14 mouse cellular contexts compared by ENCODE assay signal in the genomic region with DNA sequence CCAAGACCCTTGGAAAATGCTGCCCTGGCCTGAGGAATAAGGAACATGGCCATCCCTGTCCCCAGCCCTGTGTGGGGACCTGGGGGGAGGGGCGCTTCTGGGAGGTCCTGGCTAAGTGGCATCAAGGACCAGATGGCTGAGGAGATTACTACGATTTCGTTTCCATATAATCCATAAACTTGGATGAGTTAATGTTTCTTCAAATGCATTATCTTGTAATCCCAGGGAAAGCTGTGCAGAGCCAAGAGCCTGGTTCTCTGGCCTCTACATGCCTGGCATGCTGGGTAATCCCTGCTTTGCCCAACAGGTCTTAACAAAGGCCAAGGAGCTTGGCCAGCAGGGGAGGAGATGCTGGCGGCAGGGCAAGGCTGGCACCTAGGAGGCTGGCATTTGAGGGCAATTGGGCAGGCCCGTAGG. TPM values are rescaled to one million over a fixed set of nuclear protein-coding genes. Genes with fewer than 3 reads are reported as not detected.
DNase-seq lines count a peak whose midpoint lies in the region; ATAC-seq and TF ChIP-seq lines count a peak whose summit lies in the region.
"Had no signal": no experiment of that assay in that cellular context is flagged by ENCODE, and none has a peak within 500 bp of the region (broad histone marks: within the 10 kb centered on the region; RNA-seq: fewer than 3 reads in every experiment).

No protein-coding gene starts in this region.

- H3K4me1 ChIP-seq in embryonic facial prominence, embryonic 10.5 days: no peaks in the 10 kb centered on the region
- no peaks in the 10 kb centered on the region for H3K4me1 ChIP-seq in intestine, postnatal 0 days (replicated peaks; ENCODE audit: control insufficient read depth, insufficient read depth, low read length)
- H3K4me1 ChIP-seq: embryonic facial prominence, embryonic 15.5 days; heart, embryonic 10.5 days had no signal

- no peak overlapping the region for H3K9ac ChIP-seq in intestine, postnatal 0 days (ENCODE audit: low read depth, low read length)
- H3K9ac ChIP-seq: embryonic facial prominence, embryonic 15.5 days; lung, embryonic 14.5 days had no signal

- intact Hi-C loops in heart, postnatal 10 days (cut with DNase I): loop anchor here (5.0 kb wide), 1 partner anchor 168 kb away; no protein-coding TSS in a partner anchor

- no peaks in the 10 kb centered on the region for H3K36me3 ChIP-seq in embryonic facial prominence, embryonic 10.5 days (replicated peaks)
- H3K36me3 ChIP-seq in intestine, postnatal 0 days (ENCODE audit: control insufficient read depth, insufficient read depth): no peaks in the 10 kb centered on the region
- H3K36me3 ChIP-seq: embryonic facial prominence, embryonic 15.5 days; heart, embryonic 10.5 days had no signal

- H3K9me3 ChIP-seq in embryonic facial prominence, embryonic 10.5 days: no peaks in the 10 kb centered on the region
- no peaks in the 10 kb centered on the region for H3K9me3 ChIP-seq in intestine, postnatal 0 days (ENCODE audit: control insufficient read depth)
- H3K9me3 ChIP-seq: embryonic facial prominence, embryonic 15.5 days; heart, embryonic 10.5 days had no signal

- 78% methylated on average over 5 of the region's 5 CpGs for WGBS in embryonic facial prominence, embryonic 10.5 days
- WGBS in intestine, postnatal 0 days: 72% methylated on average over 5 of the region's 5 CpGs

- peaks cover 22% of the 10 kb centered on the region; the same call in 1 of the 2 replicates for H3K27me3 ChIP-seq in embryonic facial prominence, embryonic 10.5 days (replicated peaks; ENCODE audit: low read depth, poor library complexity, severe bottlenecking)
- H3K27me3 ChIP-seq in intestine, postnatal 0 days (replicated peaks; ENCODE audit: control insufficient read depth, insufficient read depth, low read length): 0 out of 2 replicates have a peak, but pooled peaks cover 4% of the 10 kb centered on the region
- H3K27me3 ChIP-seq: embryonic facial prominence, embryonic 15.5 days had no signal

- TF ChIP-seq CTCF in intestine, postnatal 0 days (IDR thresholded peaks at IDR 0.05; ENCODE audit: low read depth): no peak

- H3K27ac ChIP-seq in embryonic facial prominence, embryonic 10.5 days (replicated peaks): no peak overlapping the region
- H3K27ac ChIP-seq in intestine, postnatal 0 days (ENCODE audit: low read depth, low read length): no peak overlapping the region
- H3K27ac ChIP-seq: embryonic facial prominence, embryonic 15.5 days; heart, embryonic 10.5 days had no signal

- peak; percentile 45 for DNase-seq in heart, adult 11 months
- no peak for DNase-seq in heart, postnatal 10 days
- DNase-seq in thymus, postnatal 4 days: peak; percentile 36
- no peak for DNase-seq in thymus, postnatal 0 days (ENCODE audit: low spot score)
- peak; percentile 56 to 73 for DNase-seq in cerebellum, postnatal 25 days
- no peak for DNase-seq in embryonic facial prominence, embryonic 10.5 days (ENCODE audit: low spot score)
- DNase-seq: lung, embryonic 14.5 days; thymus, adult 2 months had no signal

- no peak for ATAC-seq in intestine, postnatal 0 days
- no peak for ATAC-seq in megakaryocyte, adult 5-6 weeks (ENCODE audit: poor library complexity, severe bottlenecking)
- ATAC-seq: intestine, embryonic 16.5 days had no signal

- no peak overlapping the region for H3K4me2 ChIP-seq in intestine, postnatal 0 days (replicated peaks; ENCODE audit: low read depth)
- H3K4me2 ChIP-seq: embryonic facial prominence, embryonic 15.5 days; lung, embryonic 14.5 days had no signal

- no peak overlapping the region for H3K4me3 ChIP-seq in embryonic facial prominence, embryonic 10.5 days
- no peak overlapping the region for H3K4me3 ChIP-seq in intestine, postnatal 0 days (ENCODE audit: low read depth, low read length)
- H3K4me3 ChIP-seq: embryonic facial prominence, embryonic 15.5 days; heart, embryonic 10.5 days had no signal

RNA-seq across cellular contexts. Expression of a gene that starts 17.7 kb away (rescaled TPM):
- total RNA-seq in heart, postnatal 10 days (2021): 10 to 100 TPM; 45.1 to 49.4 TPM
- 84.2 and 88.0 TPM in 2 replicates for polyA plus RNA-seq in thymus, postnatal 0 days (2015; fragmentation: Nextera tagmentation; extraction: Ambion mirVana)
- polyA plus RNA-seq in embryonic facial prominence, embryonic 10.5 days (2016; fragmentation: Nextera tagmentation; extraction: Ambion mirVana): 89.5 and 93.4 TPM in 2 replicates
- polyA plus RNA-seq in intestine, postnatal 0 days (2015; fragmentation: Nextera tagmentation; extraction: Ambion mirVana): 38.6 and 40.6 TPM in 2 replicates
- total RNA-seq in megakaryocyte, adult 5-6 weeks (2015): 21.8 and 24.9 TPM in 2 replicates
- 33.7 and 45.6 TPM in 2 replicates for total RNA-seq in megakaryocyte, adult 5-6 weeks (2017)

RNA-seq across cellular contexts. Expression of a gene that starts 18.1 kb away (rescaled TPM):
- total RNA-seq in heart, postnatal 10 days (2021): 10 to 100 TPM; 45.9 to 47.4 TPM
- 87.7 and 89.1 TPM in 2 replicates for polyA plus RNA-seq in thymus, postnatal 0 days (2015; fragmentation: Nextera tagmentation; extraction: Ambion mirVana)
- 80.8 and 86.5 TPM in 2 replicates for polyA plus RNA-seq in embryonic facial prominence, embryonic 10.5 days (2016; fragmentation: Nextera tagmentation; extraction: Ambion mirVana)
- 64.7 and 68.9 TPM in 2 replicates for polyA plus RNA-seq in intestine, postnatal 0 days (2015; fragmentation: Nextera tagmentation; extraction: Ambion mirVana)
- 20.6 and 32.0 TPM in 2 replicates for total RNA-seq in megakaryocyte, adult 5-6 weeks (2015)
- total RNA-seq in megakaryocyte, adult 5-6 weeks (2017): 29.3 TPM in 2 replicates

RNA-seq across cellular contexts. Expression of a gene that starts 27.4 kb away (rescaled TPM):
- 1 to 10 TPM; 3.0 to 6.3 TPM for total RNA-seq in heart, postnatal 10 days (2021)
- polyA plus RNA-seq in thymus, postnatal 0 days (2015; fragmentation: Nextera tagmentation; extraction: Ambion mirVana): 56.4 and 75.0 TPM in 2 replicates
- 1.8 and 1.9 TPM in 2 replicates for polyA plus RNA-seq in embryonic facial prominence, embryonic 10.5 days (2016; fragmentation: Nextera tagmentation; extraction: Ambion mirVana)
- 1.2 and 1.9 TPM in 2 replicates for polyA plus RNA-seq in intestine, postnatal 0 days (2015; fragmentation: Nextera tagmentation; extraction: Ambion mirVana)
- total RNA-seq in megakaryocyte, adult 5-6 weeks (2015): not detected in 2 replicates
- total RNA-seq in megakaryocyte, adult 5-6 weeks (2017): not detected in 2 replicates
- total RNA-seq: hematopoietic stem cell, adult 5-6 weeks had no signal

Comparison
In these comparisons a context has a peak if more than half of its experiments do, and no peak if none do; other contexts are left out.
1. DNase-seq: peak in heart, adult 11 months (single experiment), thymus, postnatal 4 days (single experiment) and cerebellum, postnatal 25 days (2 of 2); none in heart, postnatal 10 days (0 of 2), thymus, postnatal 0 days (single experiment) and embryonic facial prominence, embryonic 10.5 days (single experiment).
2. RNA of a gene that starts 27.4 kb away (polyA plus RNA-seq): 56.4 to 75.0 TPM in thymus, postnatal 0 days; 1.8 to 1.9 TPM in embryonic facial prominence, embryonic 10.5 days and 1.2 to 1.9 TPM in intestine, postnatal 0 days; every median in the first group is over 10 times any median in the second.